Mouse (Mus musculus): ENCODE results near the gene Rab43.

DNA sequence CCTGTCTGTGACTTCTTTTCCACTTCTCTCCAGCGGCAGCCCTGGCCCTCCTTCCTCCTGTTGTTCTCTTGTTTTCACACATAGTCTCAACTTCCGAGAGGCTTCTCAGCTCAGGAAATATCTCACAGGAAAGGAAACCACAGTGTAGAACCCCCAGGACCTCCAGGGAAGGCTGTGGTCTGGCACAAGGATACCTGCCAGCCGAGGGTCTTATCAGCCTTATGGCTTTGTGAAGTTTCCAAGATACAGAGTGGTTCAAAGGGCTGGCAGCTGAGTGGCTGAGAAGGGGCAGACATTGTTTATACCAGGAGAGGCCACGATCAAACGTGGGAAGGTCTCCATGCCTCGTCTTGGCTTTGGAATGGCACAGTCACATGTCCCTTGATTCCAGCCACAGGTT lies 72.1 kb downstream of the Rab43 start:
- TF ChIP-seq CTCF (conservative IDR thresholded peaks at IDR 0.05; ENCODE audit: insufficient read depth, insufficient read length, low read depth, low read length) (no peak), POLR2A (IDR thresholded peaks at IDR 0.05; ENCODE audit: low read depth, low read length) (no peak)
